Mouse (Mus musculus) ZHBTc4 (cell line): ENCODE measurements around the gene Emilin1.

Source experiments
- DNase-seq: peaks from one replicate; pipeline ENCODE4 v3.0.0-alpha.2; 2011; ENCODE audit warnings: low read depth, low spot score

Gene Emilin1

DNA sequence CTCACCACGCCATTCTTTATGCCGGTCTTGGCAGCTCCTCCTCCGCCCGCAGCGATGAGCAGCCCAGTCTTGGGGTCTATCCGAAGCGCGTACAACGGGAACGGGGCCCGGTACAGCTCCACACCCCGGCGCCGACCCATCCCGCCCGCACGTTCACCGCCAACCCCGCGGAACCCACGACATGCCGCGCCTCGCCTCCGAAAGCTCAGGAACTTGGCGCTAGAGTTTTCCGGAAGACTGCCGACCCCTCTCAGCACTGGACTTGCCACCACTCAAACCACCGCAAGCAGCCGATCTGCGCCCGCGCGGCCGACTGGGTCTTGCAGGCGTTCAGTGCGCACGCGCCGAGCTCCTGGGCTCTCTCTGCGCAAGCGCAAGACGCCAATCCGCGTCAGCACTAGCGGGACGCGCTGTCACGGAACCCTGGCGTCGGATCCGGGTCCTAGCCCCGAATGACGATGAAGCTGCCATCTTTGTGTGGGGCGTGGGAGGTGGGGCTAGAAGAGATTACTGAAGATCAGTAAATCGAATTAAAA is 46.8 kb downstream of the Emilin1 start, which contains the start of gene Preb:
TSS of gene Preb (minus strand) at position 396 of the 536 bp plus-strand sequence.
- DNase-seq, result peak; percentile 99

DNA sequence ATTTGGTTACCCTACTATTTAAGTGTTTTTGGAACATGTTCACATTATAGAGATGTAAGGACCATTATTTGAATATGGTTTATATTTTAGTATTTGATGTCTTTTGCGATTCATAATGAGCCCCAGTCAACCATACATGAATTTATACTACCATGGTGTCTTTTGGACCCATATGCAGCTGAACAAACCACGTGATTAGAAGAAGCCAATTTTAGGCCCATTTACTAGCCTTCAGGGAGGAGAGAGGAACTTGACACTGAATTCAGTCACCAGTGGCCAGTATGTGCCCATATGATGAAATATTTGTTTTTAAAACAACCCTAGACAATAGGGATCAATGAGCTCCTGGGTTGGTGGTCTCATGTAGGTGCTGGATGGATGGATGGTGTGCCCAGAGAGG is 47.6 kb downstream of the Emilin1 start:
- DNase-seq, result no peak

DNA sequence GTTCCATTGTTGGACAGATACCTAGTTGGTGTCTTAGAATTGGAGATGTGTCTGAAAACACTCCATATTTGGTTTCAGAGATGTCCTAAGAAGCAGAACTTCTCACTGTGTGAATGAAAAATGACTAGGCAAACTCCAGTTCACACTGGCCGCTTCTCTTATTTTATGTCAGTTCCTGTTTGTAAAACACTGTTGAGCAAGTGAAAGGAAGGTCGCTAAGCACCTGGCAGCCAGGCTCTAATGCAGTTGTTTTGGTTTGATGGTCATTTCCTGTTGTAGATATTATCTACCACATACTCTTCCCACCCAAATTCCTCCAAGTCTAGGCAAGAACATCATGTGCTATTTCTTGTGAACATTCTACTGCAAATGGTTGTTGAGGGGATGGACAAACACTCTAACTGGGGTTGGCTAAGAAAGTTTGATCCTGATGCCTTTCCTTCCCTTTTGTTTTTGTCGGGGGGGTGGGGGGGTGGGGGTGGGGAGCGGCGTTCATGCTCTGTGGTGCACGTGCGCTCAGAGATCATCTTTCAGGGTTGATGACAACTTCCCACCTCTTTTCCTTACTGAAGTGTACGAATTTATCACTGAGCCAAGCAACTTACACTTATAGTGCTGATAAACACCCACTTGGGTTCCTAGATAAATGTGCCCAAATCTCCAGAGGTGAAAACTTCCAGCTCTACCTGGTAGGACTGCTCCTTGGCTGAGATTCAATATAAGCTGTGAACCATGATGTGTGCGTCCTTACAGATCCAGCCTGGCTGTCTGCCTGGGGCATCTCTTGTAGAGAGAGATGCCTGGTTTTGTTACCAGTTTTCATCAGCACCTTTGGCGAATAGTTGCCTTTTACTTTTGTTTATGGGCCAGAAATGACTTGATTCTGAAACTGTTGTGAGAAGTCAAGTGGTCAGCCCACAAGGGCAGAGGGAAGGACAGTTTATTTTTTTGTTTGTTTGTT is 48.6 kb downstream of the Emilin1 start:
- DNase-seq, result no peak

DNA sequence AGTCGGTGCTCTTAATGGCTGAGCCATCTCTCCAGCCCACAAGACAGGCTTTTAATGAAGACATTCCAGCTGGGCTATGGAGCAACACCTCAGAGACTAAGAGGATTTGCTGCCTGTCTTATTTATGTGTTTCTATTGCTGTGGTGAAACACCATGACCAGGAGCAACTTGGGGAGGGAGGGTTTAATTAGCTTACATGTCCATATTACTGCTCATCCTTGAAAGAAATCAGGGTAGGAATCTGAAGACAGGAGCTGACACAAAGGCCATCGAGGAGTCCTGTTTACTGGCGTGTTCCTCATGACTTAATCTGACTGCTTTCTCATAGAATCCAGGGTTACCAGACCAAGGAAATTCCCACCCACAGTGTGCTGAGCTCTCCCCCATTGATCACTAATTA is 50.7 kb downstream of the Emilin1 start:
- DNase-seq, result no peak

DNA sequence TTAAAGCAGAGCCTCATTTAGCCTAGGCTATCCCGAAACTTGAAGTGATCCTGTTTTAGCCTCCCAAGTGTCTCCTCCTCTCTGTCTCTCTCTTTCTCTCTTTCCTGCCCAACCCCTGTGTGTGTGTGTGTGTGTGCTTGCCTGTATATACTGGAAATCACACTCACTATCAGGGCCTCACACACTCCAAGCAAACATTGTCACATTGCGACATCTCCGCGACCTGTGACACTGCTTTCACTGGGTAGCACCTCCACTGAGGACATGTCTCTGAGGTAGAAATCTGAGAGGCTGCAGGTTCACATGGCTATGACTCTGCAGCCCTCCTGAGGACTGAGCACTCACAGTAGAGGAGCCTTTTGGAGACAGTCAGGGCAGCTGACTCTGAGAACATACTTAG is 53.0 kb downstream of the Emilin1 start:
- DNase-seq, result no peak

DNA sequence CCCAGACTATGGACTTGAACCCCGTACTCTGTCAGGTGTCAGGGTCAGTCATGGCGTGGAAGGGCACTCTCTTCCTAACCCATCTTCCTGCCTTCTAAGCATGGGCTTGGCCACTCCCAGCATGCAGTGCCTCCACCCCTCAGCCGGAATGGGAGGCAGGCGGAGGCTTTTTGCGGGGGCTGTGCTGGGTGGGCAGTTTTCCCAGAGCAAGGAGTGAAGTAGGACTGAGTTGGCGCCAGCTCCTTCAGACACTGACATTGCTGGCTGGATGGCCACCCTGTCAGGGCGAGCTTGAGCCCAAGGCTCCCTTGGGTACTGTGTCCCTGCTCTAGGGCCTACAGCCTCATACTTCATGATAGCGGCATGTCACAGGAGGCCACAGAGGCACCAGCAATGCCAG is 55.2 kb downstream of the Emilin1 start, which contains the start of gene Tcf23:
TSS of gene Tcf23 (plus strand) at position 247 of the 400 bp plus-strand sequence.
- DNase-seq, result no peak

DNA sequence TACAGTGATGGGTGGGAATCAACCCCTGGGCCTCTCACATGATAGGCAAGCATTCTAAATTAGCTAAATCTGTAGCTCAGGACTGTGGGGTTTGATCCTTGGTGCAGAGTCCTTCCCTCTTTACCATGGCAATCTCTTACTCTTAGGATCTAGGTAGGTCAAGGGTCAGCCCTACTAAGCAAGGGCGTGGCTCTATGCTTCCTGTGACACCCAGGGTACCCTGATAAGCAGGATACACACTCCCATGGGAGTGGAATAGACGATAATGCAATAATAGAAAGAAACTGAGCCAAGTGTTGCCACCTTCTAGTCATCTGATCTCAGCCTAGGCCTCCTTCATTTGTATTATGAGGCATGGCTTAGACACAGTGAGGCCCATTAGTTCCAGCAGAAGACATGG is 56.2 kb downstream of the Emilin1 start:
- no peak for DNase-seq
